ENCODE assay signal across 8 mouse cellular contexts in the genomic region with DNA sequence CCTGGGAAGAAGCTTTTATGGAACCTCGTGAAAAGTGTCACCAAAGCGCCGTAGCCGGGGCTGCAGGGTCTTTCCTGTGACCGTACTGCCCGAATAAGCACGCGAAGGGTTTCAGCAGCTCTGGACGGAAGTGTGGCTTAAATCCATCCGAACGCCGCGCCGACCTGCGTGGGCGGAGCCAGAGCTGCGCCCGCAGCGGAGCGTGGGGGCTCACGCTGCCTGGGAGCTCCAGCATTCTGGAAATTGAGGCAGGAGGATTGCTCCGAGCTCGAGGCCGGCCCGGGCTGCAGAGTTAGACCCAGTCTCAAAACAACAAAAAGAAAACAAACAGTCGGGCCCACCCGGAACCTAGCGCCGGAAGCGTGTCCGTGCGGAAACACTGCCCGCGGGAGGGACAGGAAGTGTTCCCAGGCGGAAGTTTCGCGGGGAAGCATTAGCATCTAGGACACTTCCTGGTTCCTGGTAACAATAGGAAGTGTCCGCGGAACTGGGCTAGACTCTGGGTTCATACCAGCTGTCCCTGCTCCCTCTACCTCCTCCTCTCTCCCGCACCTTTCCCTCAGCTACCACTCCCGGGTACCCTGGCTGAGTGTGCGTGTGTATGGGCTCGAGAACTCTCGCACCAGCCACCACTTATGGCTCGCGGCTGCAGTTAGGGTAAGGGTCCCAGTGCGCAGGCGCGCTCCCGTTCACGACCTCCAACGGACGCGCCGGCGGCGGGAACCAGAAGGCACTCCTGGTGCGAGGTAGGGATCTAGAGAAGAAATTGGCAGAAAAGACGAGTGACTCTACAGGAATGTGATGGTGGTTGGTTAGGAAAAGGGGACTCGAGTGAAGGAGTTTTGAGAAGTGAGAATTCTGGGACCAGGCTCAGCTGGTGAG. TPM values are rescaled to one million over a fixed set of nuclear protein-coding genes. Genes with fewer than 3 reads are reported as not detected.
DNase-seq lines count a peak whose midpoint lies in the region; ATAC-seq and TF ChIP-seq lines count a peak whose summit lies in the region.

Gene Zfp668, minus strand, starts transcription at position 362 of the 882 bp plus-strand sequence.

- ATAC-seq in common myeloid progenitor, adult 5-6 weeks (replicated peaks; ENCODE audit: low read depth, poor library complexity, severe bottlenecking), result peak; percentile 62

- DNase-seq in ZHBTc4 (ENCODE audit: low read depth, low spot score), result peak; percentile 98
- DNase-seq in gastrocnemius, adult 2 months, result peak; percentile 94
- DNase-seq in hindlimb bud, embryonic 11.5 days (ENCODE audit: extremely low spot score, low read depth, low spot score), result peak; percentile 94
- DNase-seq in left cerebral cortex, adult 8-10 months (ENCODE audit: low spot score in 2 of 2), result peak; percentile 81 to 85
- DNase-seq in right cerebral cortex, postnatal 10 days (ENCODE audit: low spot score in 2 of 2), result peak; percentile 94 to 95
- DNase-seq in urinary bladder, postnatal 25 days (ENCODE audit: low spot score), result peak; percentile 88

- TF ChIP-seq CTCF in gastrocnemius, adult 2 months (IDR thresholded peaks at IDR 0.05), result no peak

- peaks cover 35% of the 10 kb centered on the region for H3K9me3 ChIP-seq in megakaryocyte, embryonic 14.5 days

- peaks cover 56% of the 10 kb centered on the region for H3K36me3 ChIP-seq in megakaryocyte, embryonic 14.5 days (replicated peaks; ENCODE audit: low read length)

- H3K4me1 ChIP-seq in megakaryocyte, embryonic 14.5 days, result peaks cover 67% of the 10 kb centered on the region

- H3K4me3 ChIP-seq in gastrocnemius, adult 2 months, result peak within 1 kb of the TSS; percentile 96
- H3K4me3 ChIP-seq in megakaryocyte, embryonic 14.5 days (replicated peaks), result peak within 1 kb of the TSS; percentile 99

- no peaks in the 10 kb centered on the region for H3K27me3 ChIP-seq in megakaryocyte, embryonic 14.5 days (replicated peaks)

- intact Hi-C loops in gastrocnemius, adult 2 months (cut with DNase I), result loop anchor here (5.0 kb wide), 1 partner anchor 36 kb away; the partner anchor contains the start of gene Kat8

- H3K27ac ChIP-seq in gastrocnemius, adult 2 months, result peak within 1 kb of the TSS; percentile 99

RNA-seq across cellular contexts. Expression of gene Zfp668, which starts in this region (rescaled TPM):
- total RNA-seq in common myeloid progenitor, adult 5-6 weeks (2017), result 3.2 and 10.5 TPM in 2 replicates
- total RNA-seq in gastrocnemius, adult 2 months (2021), result 1 to 10 TPM; 3.3 to 5.0 TPM
- 10 to 100 TPM; 22.7 to 25.3 (median 23.3) TPM for total RNA-seq in left cerebral cortex, adult 8-10 months (2022)
- polyA plus RNA-seq in megakaryocyte, embryonic 14.5 days (2012; ENCODE audit: insufficient read depth, low replicate concordance), result 9.4 and 18.0 TPM in 2 replicates

Comparison
In these comparisons a context has a peak if more than half of its experiments do, and no peak if none do; other contexts are left out.
1. Peak in every context shown above with its lines: DNase-seq, ATAC-seq, H3K4me3 ChIP-seq and H3K27ac ChIP-seq.